Mouse (Mus musculus) cerebellum, postnatal 25 days (tissue): ENCODE data around the gene Olfr469.
A peak's percentile ranks its signal among the peaks of the same experiment; 100 is the strongest.
"Not testable (repeated sequence)": the region's sequence is repeated elsewhere in the genome, so short reads cannot be mapped to it uniquely, and the experiment has no call there.

Source experiments
- DNase-seq, 2 experiments: peaks; one replicate each; pipeline ENCODE4 v3.0.0; 2021; ENCODE audit warnings: mixed read lengths in 2 of 2

Gene Olfr469

DNA sequence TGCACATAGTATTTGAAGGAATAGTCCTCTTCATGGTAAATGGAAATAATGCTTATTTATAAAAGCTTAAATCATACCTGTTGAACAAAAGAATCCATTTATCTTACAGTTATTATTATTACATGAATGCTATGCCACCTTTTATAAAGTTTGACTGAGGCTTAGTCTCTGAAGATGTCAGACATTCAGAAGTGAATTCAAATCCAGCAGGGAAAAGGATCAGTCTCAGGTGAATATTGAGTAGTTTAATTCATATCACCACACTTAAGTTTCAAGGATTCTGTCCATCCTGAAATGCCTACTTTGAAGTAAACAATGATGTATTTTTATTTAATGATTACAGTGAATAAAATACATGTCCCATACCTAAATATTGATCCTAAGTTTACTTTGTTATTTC, at the start of gene Olfr469:
Gene Olfr469 (minus strand): TSS at position 101 of the 400 bp plus-strand sequence.
- not testable (repeated sequence) for DNase-seq

DNA sequence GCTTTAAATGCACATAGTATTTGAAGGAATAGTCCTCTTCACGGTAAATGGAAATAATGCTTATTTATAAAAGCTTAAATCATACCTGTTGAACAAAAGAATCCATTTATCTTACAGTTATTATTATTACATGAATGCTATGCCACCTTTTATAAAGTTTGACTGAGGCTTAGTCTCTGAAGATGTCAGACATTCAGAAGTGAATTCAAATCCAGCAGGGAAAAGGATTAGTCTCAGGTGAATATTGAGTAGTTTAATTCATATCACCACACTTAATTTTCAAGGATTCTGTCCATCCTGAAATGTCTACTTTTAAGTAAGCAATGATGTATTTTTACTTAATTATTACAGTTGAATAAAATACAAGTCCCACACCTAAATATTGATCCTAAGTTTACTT, 22.0 kb upstream of the Olfr469 start, which contains the start of gene Olfr470:
Gene Olfr470 (minus strand): TSS at position 101 of the 400 bp plus-strand sequence.
- not testable (repeated sequence) for DNase-seq

DNA sequence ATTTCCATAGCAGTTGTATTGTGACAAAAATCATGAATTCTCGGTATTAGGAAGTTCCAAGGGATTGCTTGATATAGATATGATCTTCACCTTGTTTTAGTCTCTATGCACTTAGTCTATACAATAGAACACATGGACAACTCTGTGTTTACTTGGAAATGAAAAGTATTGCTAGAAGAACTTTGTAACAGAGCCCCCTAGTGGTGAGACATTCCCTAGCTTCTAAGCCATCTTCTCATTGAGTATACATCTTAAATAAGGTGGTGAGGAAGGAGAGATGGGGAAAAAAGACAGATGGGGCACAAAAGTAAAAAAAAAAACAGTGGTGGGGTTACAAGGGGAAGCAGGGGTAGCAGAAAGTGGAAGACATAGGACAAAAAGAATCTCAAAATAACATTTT, 16.4 kb upstream of the Olfr469 start:
- no peak for DNase-seq

DNA sequence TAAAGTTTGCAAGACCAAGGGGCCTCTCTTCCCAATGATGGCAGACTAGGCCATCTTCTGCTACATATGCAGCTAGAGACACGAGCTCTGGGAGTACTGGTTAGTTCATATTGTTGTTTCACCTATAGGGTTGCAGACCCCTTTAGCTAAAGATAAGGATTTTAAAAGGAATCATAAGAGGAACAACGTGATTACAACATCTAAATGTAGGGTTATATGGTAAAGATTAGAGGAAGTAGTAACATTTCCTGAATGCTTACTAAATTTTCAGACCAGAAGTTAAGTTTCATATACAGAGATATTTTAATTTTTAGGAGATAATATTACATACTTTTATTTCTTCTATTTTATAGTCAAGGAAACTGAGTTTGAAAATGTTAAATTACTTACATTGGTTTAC, 1.5 kb downstream of the Olfr469 start:
- DNase-seq = not testable (repeated sequence)

DNA sequence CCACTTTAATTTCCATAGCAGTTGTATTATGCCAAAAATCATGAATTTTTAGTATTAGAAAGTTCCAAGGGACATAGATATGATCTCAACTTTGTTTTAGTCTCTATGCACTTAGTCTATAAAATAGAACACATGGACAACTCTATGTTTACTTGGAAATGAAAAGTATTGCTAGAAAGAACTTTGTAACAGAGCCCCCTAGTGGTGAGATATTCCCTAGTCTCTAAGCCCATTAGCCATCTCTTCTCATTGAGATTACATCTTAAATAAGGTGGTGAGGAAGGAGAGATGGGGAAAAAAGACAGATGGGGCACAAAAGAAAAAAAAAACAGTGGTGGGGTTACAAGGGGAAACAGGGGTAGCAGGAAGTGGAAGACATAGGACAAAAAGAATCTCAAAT, 5.9 kb downstream of the Olfr469 start:
- DNase-seq = no peak

DNA sequence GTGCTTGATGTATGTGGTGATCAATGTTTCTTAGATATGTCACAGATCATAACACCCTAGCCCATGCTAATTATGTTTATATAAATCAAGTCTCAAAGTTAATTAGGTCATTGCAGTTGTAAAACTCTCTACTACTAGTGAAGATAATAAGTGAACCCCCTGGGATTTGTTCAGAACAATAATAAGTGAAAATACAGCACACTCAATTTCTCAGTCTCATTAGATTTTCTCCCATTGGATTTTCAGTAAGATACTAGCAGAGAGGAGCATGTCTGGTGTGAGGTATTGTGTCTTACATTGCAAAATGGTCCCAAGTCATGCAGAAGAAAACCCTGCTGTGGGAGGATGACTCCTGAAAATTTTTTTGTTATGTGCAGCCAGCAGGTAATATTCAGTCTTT, 13.4 kb downstream of the Olfr469 start, which contains the start of gene Olfr467:
Gene Olfr467 (plus strand): TSS at position 301 of the 400 bp plus-strand sequence.
- DNase-seq = no peak

DNA sequence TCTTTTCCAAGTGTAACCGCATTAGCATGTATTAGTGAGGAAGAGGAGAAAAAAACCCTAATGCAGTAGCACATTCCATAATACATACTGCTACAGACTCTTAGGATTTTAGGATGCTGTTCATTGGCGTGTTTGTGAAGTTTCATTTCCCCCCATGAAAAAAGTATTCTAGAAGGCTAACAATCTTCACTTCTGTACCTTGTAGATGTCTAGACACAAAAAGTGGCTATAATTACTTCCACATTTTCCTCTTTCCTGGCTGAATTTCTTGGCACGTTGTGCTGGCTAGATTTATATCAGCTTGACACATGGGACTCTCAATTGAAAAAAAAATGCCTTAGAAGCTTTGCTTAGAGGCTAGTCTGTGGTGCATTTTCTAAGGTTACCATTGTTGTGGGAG, 23.2 kb downstream of the Olfr469 start:
- DNase-seq = no peak

DNA sequence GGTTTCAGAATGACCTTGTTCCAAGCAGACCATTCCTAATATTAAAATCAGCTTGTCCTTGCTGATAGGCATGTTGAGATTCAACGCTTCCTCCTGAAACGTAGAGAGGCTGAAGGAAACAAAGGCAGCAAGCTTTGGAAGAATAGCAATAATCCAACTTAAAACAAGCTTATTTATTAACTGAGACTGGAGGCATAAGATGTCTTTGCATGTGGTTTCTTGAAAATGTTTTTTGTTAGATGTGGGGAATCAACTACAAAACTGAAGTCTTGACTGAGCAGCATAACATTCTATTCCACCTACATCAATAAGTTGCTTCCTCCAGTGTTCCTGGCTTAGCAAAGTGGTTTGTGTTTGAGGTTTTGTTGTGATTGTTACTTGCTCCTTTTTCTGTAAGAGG, 24.2 kb downstream of the Olfr469 start, which contains the start of gene Ovch2:
Gene Ovch2 (minus strand): TSS at position 101 of the 400 bp plus-strand sequence.
- DNase-seq = no peak

DNA sequence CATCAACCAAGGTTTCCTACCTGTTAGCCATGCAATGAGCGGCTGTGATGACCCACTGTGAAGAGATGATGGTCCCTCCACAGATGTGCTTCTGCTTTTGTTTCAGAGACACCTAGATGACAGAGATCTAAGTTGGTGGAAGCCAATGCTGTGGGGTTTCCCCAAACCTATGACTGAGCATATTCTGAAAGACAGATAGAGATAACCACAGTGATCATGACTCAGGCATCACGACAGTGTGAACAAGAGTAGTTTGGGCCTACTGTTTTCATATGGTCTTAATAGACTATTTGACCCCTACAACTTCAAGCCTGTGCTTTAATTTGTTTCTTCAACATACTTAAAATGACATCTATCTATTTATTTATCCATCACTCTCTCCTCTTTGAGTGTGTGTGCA, 28.8 kb downstream of the Olfr469 start:
- DNase-seq = no peak

DNA sequence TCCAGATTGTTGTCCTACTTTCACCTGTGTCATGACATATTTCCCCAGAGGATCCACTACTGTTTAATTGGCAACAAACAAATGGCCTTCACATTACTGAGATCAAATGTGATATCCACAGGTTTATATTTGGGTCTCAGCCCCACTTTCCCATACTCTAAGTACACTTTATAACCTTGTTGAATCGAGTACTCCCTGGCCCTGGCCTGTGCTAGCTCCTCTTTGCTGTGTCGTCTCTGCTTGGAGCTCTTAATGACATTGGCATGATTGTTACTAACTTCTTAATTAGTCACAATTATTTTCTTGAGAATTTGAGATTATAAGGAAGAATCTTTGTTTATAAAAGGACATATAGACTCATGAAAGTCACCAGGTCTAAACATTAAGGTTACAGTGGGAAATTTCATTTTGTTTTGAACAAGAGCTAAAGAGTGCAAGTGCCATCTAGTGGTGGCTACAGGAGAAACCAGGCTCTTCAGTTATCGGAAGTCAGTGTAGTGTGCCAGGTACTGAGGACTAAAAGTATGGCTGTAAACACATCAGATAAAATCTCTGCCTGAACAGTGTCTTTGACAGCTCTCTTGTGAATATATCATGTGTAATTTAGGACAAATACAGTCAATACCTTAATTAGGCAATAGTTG, 37.2 kb downstream of the Olfr469 start:
- peak in 1 of 2 experiments; percentile 8 for DNase-seq

DNA sequence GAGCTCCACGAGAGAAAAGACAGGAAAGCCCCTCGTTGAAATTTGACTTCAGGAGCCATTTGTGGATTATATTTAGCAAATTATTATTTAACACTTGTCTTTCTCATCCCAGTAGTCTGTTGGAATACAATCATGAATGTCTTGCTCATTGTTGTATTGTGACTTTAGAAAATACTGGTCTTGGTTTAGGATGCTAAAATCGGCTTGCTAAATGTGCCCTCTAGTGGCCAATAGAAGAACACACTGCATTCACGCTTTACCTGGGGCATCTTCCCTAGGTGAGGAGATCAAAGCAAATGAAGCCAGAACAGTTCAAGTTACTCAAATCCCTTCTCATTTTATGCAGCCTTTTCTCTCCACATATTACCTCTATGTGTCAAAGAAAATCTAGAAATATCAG, 45.7 kb downstream of the Olfr469 start:
- DNase-seq = peak in 1 of 2 experiments; percentile 33

DNA sequence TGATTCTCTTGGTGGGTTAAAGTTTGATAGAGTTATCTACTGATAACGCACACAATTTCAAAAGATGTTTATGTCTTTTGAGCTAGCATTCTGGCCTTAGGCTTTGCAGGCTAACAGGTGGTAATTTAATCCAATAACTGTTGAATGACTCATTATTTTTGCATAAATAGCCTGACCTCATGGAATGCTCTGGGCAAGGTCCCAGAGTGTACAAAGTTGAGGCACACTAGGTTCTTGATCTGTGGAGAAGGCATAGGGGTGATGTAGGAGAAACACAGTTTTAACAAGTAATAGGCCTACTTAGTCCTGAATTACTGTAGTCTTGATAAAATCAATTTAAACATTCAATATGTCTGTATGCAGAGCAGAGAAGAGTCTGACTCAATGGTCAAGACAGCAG, 47.1 kb downstream of the Olfr469 start:
- no peak for DNase-seq

DNA sequence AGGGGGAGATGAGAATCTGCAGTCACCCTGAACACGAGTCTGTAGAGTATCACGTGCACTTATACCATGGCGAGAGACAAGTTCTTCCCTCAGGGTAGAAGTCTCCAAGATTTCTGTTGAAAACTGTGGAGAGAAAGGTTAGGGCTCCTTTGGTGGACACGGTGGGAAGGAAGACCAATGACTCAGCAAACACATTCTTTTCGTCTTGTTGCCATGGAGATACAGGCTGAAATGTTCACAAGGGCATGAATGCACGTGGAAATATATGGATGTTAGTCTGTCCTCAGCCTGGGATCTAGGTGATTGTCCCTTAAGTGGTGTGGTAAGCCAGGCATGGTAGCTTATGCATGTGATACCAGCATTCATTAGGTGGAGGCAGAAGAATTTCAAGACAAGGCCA, 54.5 kb downstream of the Olfr469 start:
- DNase-seq = no peak
